ENCODE assay signal across 8 mouse cellular contexts in genomic region chr9:110665912-110666311, GRCm38 (mm10). TPM values are rescaled to one million over a fixed set of nuclear protein-coding genes. Genes with fewer than 3 reads are reported as not detected.
DNase-seq lines count a peak whose midpoint lies in the region; ATAC-seq and TF ChIP-seq lines count a peak whose summit lies in the region.

No protein-coding gene starts in this region.

- no peaks in the 10 kb centered on the region for H3K27me3 ChIP-seq in forebrain, embryonic 10.5 days (ENCODE audit: poor library complexity, severe bottlenecking)
- no peaks in the 10 kb centered on the region for H3K27me3 ChIP-seq in forebrain, embryonic 13.5 days
- no peaks in the 10 kb centered on the region for H3K27me3 ChIP-seq in MEL (ENCODE audit: control insufficient read depth in 1 of 2, insufficient read depth in 2 of 2, low read length in 2 of 2)
- no peaks in the 10 kb centered on the region for H3K27me3 ChIP-seq in heart, embryonic 16.5 days (ENCODE audit: control insufficient read depth, insufficient read depth, low read length)
- H3K27me3 ChIP-seq in lung, postnatal 0 days (replicated peaks; ENCODE audit: insufficient read depth, low read length), result no peaks in the 10 kb centered on the region
- H3K27me3 ChIP-seq in stomach, embryonic 16.5 days (ENCODE audit: control insufficient read depth, insufficient read depth, low read length), result no peaks in the 10 kb centered on the region

- peak overlapping the region; percentile 59 for H3K27ac ChIP-seq in forebrain, embryonic 10.5 days
- H3K27ac ChIP-seq in forebrain, embryonic 13.5 days, result no peak overlapping the region
- peak overlapping the region; percentile 64 for H3K27ac ChIP-seq in MEL (ENCODE audit: control insufficient read depth, low read depth, low read length)
- peak overlapping the region; percentile 82 for H3K27ac ChIP-seq in heart, embryonic 16.5 days (ENCODE audit: low read length)
- H3K27ac ChIP-seq in lung, postnatal 0 days (ENCODE audit: low read length), result peak overlapping the region; percentile 73
- H3K27ac ChIP-seq in stomach, embryonic 16.5 days (ENCODE audit: low read length), result peak overlapping the region; percentile 66

- TF ChIP-seq EP300 in MEL (IDR thresholded peaks at IDR 0.05; ENCODE audit: low read depth in 1 of 2, low read length in 2 of 2), result peak; percentile 93 to 96
- TF ChIP-seq EP300 in lung, postnatal 0 days (IDR thresholded peaks at IDR 0.05), result peak; percentile 92

- H3K4me2 ChIP-seq in forebrain, embryonic 13.5 days, result no peak overlapping the region
- peak overlapping the region; percentile 45 for H3K4me2 ChIP-seq in heart, embryonic 16.5 days (ENCODE audit: low read depth, low read length)
- H3K4me2 ChIP-seq in lung, postnatal 0 days (replicated peaks; ENCODE audit: low read depth, low read length), result peak overlapping the region; percentile 20
- peak overlapping the region; percentile 25; the same call in 1 of the 2 replicates for H3K4me2 ChIP-seq in stomach, embryonic 16.5 days (ENCODE audit: low read depth, low read length)

- no peak for DNase-seq in forebrain, embryonic 10.5 days (ENCODE audit: extremely low spot score, low spot score)
- DNase-seq in MEL (ENCODE audit: low read depth, low spot score), result peak; percentile 94
- DNase-seq in lung, postnatal 0 days (ENCODE audit: low spot score), result peak; percentile 76
- no peak for DNase-seq in urinary bladder, postnatal 36 days (ENCODE audit: low spot score in 2 of 2)
- DNase-seq in layer of hippocampus, postnatal 14 days (ENCODE audit: low spot score in 2 of 2), result no peak

- WGBS in forebrain, embryonic 10.5 days, result 33% methylated on average over 4 of the region's 4 CpGs
- 18% methylated on average over 4 of the region's 4 CpGs for WGBS in forebrain, embryonic 13.5 days
- WGBS in heart, embryonic 16.5 days, result 17% methylated on average over 4 of the region's 4 CpGs
- 23% methylated on average over 4 of the region's 4 CpGs for WGBS in lung, postnatal 0 days
- 22% methylated on average over 4 of the region's 4 CpGs for WGBS in stomach, embryonic 16.5 days

- H3K36me3 ChIP-seq in forebrain, embryonic 10.5 days (replicated peaks), result 0 out of 2 replicates have a peak, but pooled peaks cover 2% of the 10 kb centered on the region
- 0 out of 2 replicates have a peak, but pooled peaks cover 3% of the 10 kb centered on the region for H3K36me3 ChIP-seq in forebrain, embryonic 13.5 days (ENCODE audit: poor library complexity, severe bottlenecking)
- H3K36me3 ChIP-seq in MEL (ENCODE audit: control insufficient read depth in 1 of 2, insufficient read depth in 2 of 2, low read length in 2 of 2), result peaks cover 0 to 40% of the 10 kb centered on the region in 2 experiments; a peak in 2 of 4 replicates
- no peaks in the 10 kb centered on the region for H3K36me3 ChIP-seq in heart, embryonic 16.5 days (ENCODE audit: control insufficient read depth, insufficient read depth)
- no peaks in the 10 kb centered on the region for H3K36me3 ChIP-seq in lung, postnatal 0 days (ENCODE audit: insufficient read depth, low read length)
- H3K36me3 ChIP-seq in stomach, embryonic 16.5 days (ENCODE audit: control insufficient read depth, insufficient read depth, low read length), result no peaks in the 10 kb centered on the region

- H3K9me3 ChIP-seq in forebrain, embryonic 10.5 days, result no peaks in the 10 kb centered on the region
- H3K9me3 ChIP-seq in forebrain, embryonic 13.5 days (replicated peaks), result no peaks in the 10 kb centered on the region
- no peaks in the 10 kb centered on the region for H3K9me3 ChIP-seq in MEL (replicated peaks; ENCODE audit: insufficient read depth, low read length)
- no peaks in the 10 kb centered on the region for H3K9me3 ChIP-seq in heart, embryonic 16.5 days (replicated peaks; ENCODE audit: control insufficient read depth, low read length)
- H3K9me3 ChIP-seq in lung, postnatal 0 days (ENCODE audit: low read length), result no peaks in the 10 kb centered on the region
- H3K9me3 ChIP-seq in stomach, embryonic 16.5 days (replicated peaks; ENCODE audit: control insufficient read depth, low read length), result no peaks in the 10 kb centered on the region

- no peak for ATAC-seq in forebrain, embryonic 13.5 days
- ATAC-seq in heart, embryonic 16.5 days (replicated peaks; ENCODE audit: extremely low read depth, insufficient read depth, low FRiP score), result peak; percentile 61
- ATAC-seq in lung, postnatal 0 days, result peak; percentile 81
- peak; percentile 65; the same call in 1 of the 2 replicates for ATAC-seq in stomach, embryonic 16.5 days (ENCODE audit: insufficient read depth, low FRiP score)

- TF ChIP-seq CTCF in MEL (IDR thresholded peaks at IDR 0.05 in 2 of 3, conservative IDR thresholded peaks at IDR 0.05 in 1 of 3; ENCODE audit: control insufficient read depth in 1 of 3, insufficient read depth in 1 of 3, low read depth in 2 of 3, low read length in 3 of 3, poor library complexity in 1 of 3, severe bottlenecking in 1 of 3), result no peak
- TF ChIP-seq CTCF in lung, postnatal 0 days (IDR thresholded peaks at IDR 0.05), result no peak

- no peak for TF ChIP-seq POLR2A in MEL (IDR thresholded peaks at IDR 0.05; ENCODE audit: control insufficient read depth in 1 of 2, insufficient read depth in 1 of 2, low read depth in 1 of 2, low read length in 2 of 2, poor library complexity in 1 of 2)

- peaks cover 36% of the 10 kb centered on the region for H3K4me1 ChIP-seq in forebrain, embryonic 10.5 days
- peaks cover 10% of the 10 kb centered on the region for H3K4me1 ChIP-seq in forebrain, embryonic 13.5 days
- peaks cover 17 to 38% of the 10 kb centered on the region in 2 experiments for H3K4me1 ChIP-seq in MEL (ENCODE audit: control insufficient read depth in 1 of 2, insufficient read depth in 2 of 2, low read length in 2 of 2)
- peaks cover 68% of the 10 kb centered on the region for H3K4me1 ChIP-seq in heart, embryonic 16.5 days (ENCODE audit: control insufficient read depth, insufficient read depth, low read length)
- peaks cover 42% of the 10 kb centered on the region for H3K4me1 ChIP-seq in lung, postnatal 0 days (ENCODE audit: insufficient read depth, low read depth, low read length)
- peaks cover 33% of the 10 kb centered on the region for H3K4me1 ChIP-seq in stomach, embryonic 16.5 days (ENCODE audit: control insufficient read depth, insufficient read depth, low read length)

- no peak overlapping the region; the same call in 1 of the 2 replicates for H3K9ac ChIP-seq in forebrain, embryonic 13.5 days
- no peak overlapping the region for H3K9ac ChIP-seq in MEL (ENCODE audit: control insufficient read depth, low read depth, low read length, poor library complexity, severe bottlenecking)
- H3K9ac ChIP-seq in heart, embryonic 16.5 days (ENCODE audit: low read length), result peak overlapping the region; percentile 54
- H3K9ac ChIP-seq in lung, postnatal 0 days (replicated peaks; ENCODE audit: low read depth), result 0 out of 2 replicates have a peak overlapping the region, but pooled peaks have one; percentile 6
- peak overlapping the region; percentile 33; the same call in 1 of the 2 replicates for H3K9ac ChIP-seq in stomach, embryonic 16.5 days (ENCODE audit: low read length)

- H3K79me2 ChIP-seq in MEL (ENCODE audit: control insufficient read depth, insufficient read depth, low read length, poor library complexity), result peaks cover 20% of the 10 kb centered on the region

- H3K4me3 ChIP-seq in forebrain, embryonic 10.5 days, result peak overlapping the region; percentile 10; the same call in 1 of the 2 replicates
- H3K4me3 ChIP-seq in forebrain, embryonic 13.5 days, result no peak overlapping the region
- H3K4me3 ChIP-seq in MEL (ENCODE audit: control insufficient read depth in 1 of 2, insufficient read depth in 1 of 2, low read depth in 2 of 2, low read length in 2 of 2), result 0 out of 4 replicates have a peak overlapping the region, but pooled peaks of 1 of the 2 experiments have one; percentile 14
- H3K4me3 ChIP-seq in heart, embryonic 16.5 days (ENCODE audit: low read length), result no peak overlapping the region
- no peak overlapping the region for H3K4me3 ChIP-seq in lung, postnatal 0 days (ENCODE audit: low read depth, low read length)
- no peak overlapping the region for H3K4me3 ChIP-seq in stomach, embryonic 16.5 days (replicated peaks; ENCODE audit: low read length)

- TF ChIP-seq RAD21 in MEL (IDR thresholded peaks at IDR 0.05; ENCODE audit: low read depth, low read length), result no peak

RNA-seq across cellular contexts. Expression of gene Ccdc12, which starts 9.6 kb away (rescaled TPM):
- 178 and 183 TPM in 2 replicates for polyA plus RNA-seq in forebrain, embryonic 10.5 days (2016; fragmentation: Nextera tagmentation; extraction: Ambion mirVana)
- 146 and 152 TPM in 2 replicates for polyA plus RNA-seq in forebrain, embryonic 13.5 days (2015; fragmentation: Nextera tagmentation; extraction: Ambion mirVana)
- 122 and 129 TPM in 2 replicates for total RNA-seq in MEL (2012; rRNA removed)
- 100 to 1,000 TPM in 1 of 2 experiments, not detected in 1; 112 TPM for polyA plus RNA-seq in MEL (2012; ENCODE audit: insufficient read depth in 1 of 2, insufficient read length in 2 of 2, low read depth in 1 of 2, low replicate concordance in 2 of 2, missing spikeins in 1 of 2)
- 139 and 147 TPM in 2 replicates for polyA plus RNA-seq in heart, embryonic 16.5 days (2015; fragmentation: Nextera tagmentation; extraction: Ambion mirVana)
- 180 and 200 TPM in 2 replicates for polyA plus RNA-seq in lung, postnatal 0 days (2015; fragmentation: Nextera tagmentation; extraction: Ambion mirVana)
- polyA plus RNA-seq in stomach, embryonic 16.5 days (2015; fragmentation: Nextera tagmentation; extraction: Ambion mirVana), result 148 and 153 TPM in 2 replicates
- 10 to 100 TPM; 40.1 to 47.1 TPM for total RNA-seq in layer of hippocampus, postnatal 14 days (2021)

RNA-seq across cellular contexts. Expression of gene Nbeal2, which starts 12.0 kb away (rescaled TPM):
- polyA plus RNA-seq in forebrain, embryonic 10.5 days (2016; fragmentation: Nextera tagmentation; extraction: Ambion mirVana), result 1.4 and 2.0 TPM in 2 replicates
- polyA plus RNA-seq in forebrain, embryonic 13.5 days (2015; fragmentation: Nextera tagmentation; extraction: Ambion mirVana), result 2.1 and 2.2 TPM in 2 replicates
- total RNA-seq in MEL (2012; rRNA removed), result 7.0 and 9.3 TPM in 2 replicates
- 10 to 100 TPM in 1 of 2 experiments, not detected in 1; 17.2 TPM for polyA plus RNA-seq in MEL (2012; ENCODE audit: insufficient read depth in 1 of 2, insufficient read length in 2 of 2, low read depth in 1 of 2, low replicate concordance in 2 of 2, missing spikeins in 1 of 2)
- polyA plus RNA-seq in heart, embryonic 16.5 days (2015; fragmentation: Nextera tagmentation; extraction: Ambion mirVana), result 3.3 and 3.8 TPM in 2 replicates
- 6.2 and 6.6 TPM in 2 replicates for polyA plus RNA-seq in lung, postnatal 0 days (2015; fragmentation: Nextera tagmentation; extraction: Ambion mirVana)
- 10.9 and 12.1 TPM in 2 replicates for polyA plus RNA-seq in stomach, embryonic 16.5 days (2015; fragmentation: Nextera tagmentation; extraction: Ambion mirVana)
- 1 to 10 TPM; 7.8 to 9.4 TPM for total RNA-seq in layer of hippocampus, postnatal 14 days (2021)

RNA-seq across cellular contexts. Expression of gene Nradd, which starts 41.7 kb away (rescaled TPM):
- 36.3 and 36.4 TPM in 2 replicates for polyA plus RNA-seq in forebrain, embryonic 10.5 days (2016; fragmentation: Nextera tagmentation; extraction: Ambion mirVana)
- 30.0 and 31.5 TPM in 2 replicates for polyA plus RNA-seq in forebrain, embryonic 13.5 days (2015; fragmentation: Nextera tagmentation; extraction: Ambion mirVana)
- total RNA-seq in MEL (2012; rRNA removed), result 0.33 and 0.58 TPM in 2 replicates
- 1 to 10 TPM in 1 of 2 experiments, not detected in 1; 1.1 TPM for polyA plus RNA-seq in MEL (2012; ENCODE audit: insufficient read depth in 1 of 2, insufficient read length in 2 of 2, low read depth in 1 of 2, low replicate concordance in 2 of 2, missing spikeins in 1 of 2)
- polyA plus RNA-seq in heart, embryonic 16.5 days (2015; fragmentation: Nextera tagmentation; extraction: Ambion mirVana), result 16.4 and 17.2 TPM in 2 replicates
- polyA plus RNA-seq in lung, postnatal 0 days (2015; fragmentation: Nextera tagmentation; extraction: Ambion mirVana), result 45.2 and 46.6 TPM in 2 replicates
- polyA plus RNA-seq in stomach, embryonic 16.5 days (2015; fragmentation: Nextera tagmentation; extraction: Ambion mirVana), result 27.2 and 27.6 TPM in 2 replicates
- 1 to 10 TPM; 2.1 to 2.6 TPM for total RNA-seq in layer of hippocampus, postnatal 14 days (2021)

Comparison
In these comparisons a context has a peak if more than half of its experiments do, and no peak if none do; other contexts are left out.
1. DNase-seq: peak in MEL (single experiment) and lung, postnatal 0 days (single experiment); none in forebrain, embryonic 10.5 days (single experiment), urinary bladder, postnatal 36 days (0 of 2) and layer of hippocampus, postnatal 14 days (0 of 2).
2. H3K9ac ChIP-seq: peak in heart, embryonic 16.5 days (single experiment), lung, postnatal 0 days (single experiment) and stomach, embryonic 16.5 days (single experiment); none in forebrain, embryonic 13.5 days (single experiment) and MEL (single experiment).